Mouse (Mus musculus) forebrain, postnatal 0 days (tissue): ENCODE measurements around the gene Chchd6. TPM values are rescaled to one million over a fixed set of nuclear protein-coding genes. Genes with fewer than 3 reads are reported as not detected.

Source experiments
- ATAC-seq: fragments of 200-750 bp; cut with Nextera tagmentation; 2 replicates; pipeline ENCODE4 v1.8.0; 2017; ENCODE audit warnings: mild to moderate bottlenecking, moderate library complexity
- DNase-seq: peaks from one replicate; pipeline ENCODE4 v3.0.0-alpha.2; 2015
- H3K27ac ChIP-seq: fragments of 300-500 bp; sonication (generic); 2 replicates; pipeline ENCODE4 v1.5.1; 2014; ENCODE audit warnings: low read depth, mild to moderate bottlenecking, antibody characterized with exemption, low read length, moderate library complexity, mixed read lengths
- H3K27me3 ChIP-seq: fragments of 300-500 bp; sonication (generic); 2 replicates; pipeline ENCODE4 v1.6.1; 2014; ENCODE audit warnings: mild to moderate bottlenecking, low read length, mixed read lengths; ENCODE audit not compliant: insufficient read depth
- H3K36me3 ChIP-seq: fragments of 300-500 bp; sonication (generic); 2 replicates; pipeline ENCODE4 v1.6.1; 2014; ENCODE audit warnings: mild to moderate bottlenecking, moderate library complexity; ENCODE audit not compliant: insufficient read depth
- H3K4me1 ChIP-seq: fragments of 300-500 bp; sonication (generic); 2 replicates; pipeline ENCODE4 v1.6.1; 2014; ENCODE audit warnings: antibody characterized with exemption; ENCODE audit not compliant: insufficient read depth
- H3K4me2 ChIP-seq: fragments of 300-500 bp; sonication (generic); 2 replicates; pipeline ENCODE4 v1.6.1; 2014; ENCODE audit warnings: low read depth, mild to moderate bottlenecking, moderate library complexity
- H3K4me3 ChIP-seq: fragments of 300-500 bp; sonication (generic); 2 replicates; pipeline ENCODE4 v1.5.1; 2014; ENCODE audit warnings: low read depth, low read length, mixed read lengths
- H3K9ac ChIP-seq: fragments of 300-500 bp; sonication (generic); 2 replicates; pipeline ENCODE4 v1.6.1; 2014; ENCODE audit warnings: mild to moderate bottlenecking
- H3K9me3 ChIP-seq: fragments of 300-500 bp; sonication (generic); 2 replicates; pipeline ENCODE4 v1.6.1; 2016; ENCODE audit warnings: low read length
- CTCF ChIP-seq: sonication (generic); IDR thresholded peaks from 2 replicates; pipeline ENCODE4 v1.5.1; 2016; ENCODE audit warnings: antibody characterized with exemption, control low read depth, low read depth
- WGBS: fragments of 180-500 bp; shearing (Covaris S2); extraction: QIAGEN DNeasy Blood & Tissue Kit; methylation state at CpG from one replicate; pipeline ENCODE4 v1.1.7; 2014; 5-methylcytosine and 5-hydroxymethylcytosine counted together
- polyA plus RNA-seq: library from polyadenylated mRNA; unstranded; fragments of >200 nt; fragmentation: Nextera tagmentation; extraction: Ambion mirVana; gene quantifications from 2 replicates; pipeline ENCODE4 v1.2.1, GENCODE M21; 2015
- total RNA-seq: library from RNA; depleted of rRNA; stranded (reverse); fragments of >200 nt; gene quantifications from 2 replicates; pipeline ENCODE4 v1.2.3, GENCODE M21; 2014

The Chchd6 gene
- total and polyA plus RNA-seq, 2 experiments from 2014 or later, result 159 to 210 TPM

DNA sequence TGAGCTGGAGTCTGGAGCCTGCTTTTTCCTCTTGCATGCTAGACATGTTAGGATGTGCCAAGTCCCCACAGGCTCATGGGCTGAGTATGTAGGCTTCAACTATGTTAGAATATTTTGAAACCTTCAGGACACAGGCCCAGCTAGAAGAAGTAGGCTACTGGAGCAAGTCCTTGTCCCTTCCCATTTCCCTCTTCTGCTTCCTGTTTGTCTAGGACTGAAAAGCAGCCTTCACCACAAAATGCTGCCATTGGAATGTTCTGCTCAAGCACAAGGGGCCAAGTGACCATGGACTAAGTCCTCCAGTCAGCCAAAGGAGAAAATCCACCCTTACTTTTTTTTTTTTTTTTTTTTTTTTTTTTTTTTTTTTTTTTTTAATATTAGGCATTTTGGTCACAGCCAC, 164.7 kb downstream of the Chchd6 start:
- DNase-seq (no peak), ATAC-seq (no peak)
- Histone ChIP-seq H3K27me3 (no peaks in the 10 kb centered on the region), H3K4me3 (no peak overlapping the region), H3K4me1 (no peaks in the 10 kb centered on the region), H3K36me3 (no peaks in the 10 kb centered on the region), H3K9me3 (no peaks in the 10 kb centered on the region), H3K9ac (no peak overlapping the region), H3K27ac (no peak overlapping the region), H3K4me2 (no peak overlapping the region)
- no peak for TF ChIP-seq CTCF

DNA sequence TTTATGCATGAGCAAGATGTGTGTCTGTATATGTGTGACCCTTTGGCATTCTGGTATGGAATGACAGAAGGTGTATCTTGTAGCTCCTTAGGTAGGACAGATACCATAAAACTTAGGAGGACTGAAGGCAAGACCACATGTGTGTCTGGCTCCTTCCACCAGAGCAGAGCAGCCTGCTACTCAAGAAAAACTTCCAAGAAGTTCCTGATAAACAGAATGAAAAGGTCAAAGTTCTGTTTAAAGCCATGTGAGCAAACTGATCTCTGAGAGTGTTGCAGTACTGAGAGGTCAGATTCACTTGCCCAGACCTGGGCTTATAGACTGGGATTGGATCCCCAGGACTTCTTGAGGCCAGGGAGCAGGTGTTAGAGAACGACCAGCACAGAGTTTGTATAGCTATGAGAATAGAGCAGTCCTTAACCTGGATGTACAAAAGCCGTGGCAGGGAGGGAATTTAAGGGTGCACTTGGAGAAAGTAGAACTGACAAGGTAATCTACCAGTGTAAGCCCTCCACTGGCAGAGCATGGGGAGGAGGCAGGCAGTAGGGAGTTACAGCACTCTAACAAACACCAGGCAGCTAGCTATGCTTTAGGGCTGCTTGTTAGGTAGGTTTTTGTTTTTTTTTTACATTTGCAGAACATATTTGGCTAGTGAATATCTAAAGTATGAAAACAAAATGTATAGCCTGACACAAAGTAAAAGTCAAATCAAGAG, 166.6 kb downstream of the Chchd6 start:
- H3K4me1 ChIP-seq, result no peaks in the 10 kb centered on the region
- no peak overlapping the region for H3K4me3 ChIP-seq
- H3K9ac ChIP-seq, result no peak overlapping the region
- no peaks in the 10 kb centered on the region for H3K27me3 ChIP-seq
- no peaks in the 10 kb centered on the region for H3K36me3 ChIP-seq
- WGBS, result 76% methylated on average over 2 of the region's 2 CpGs
- H3K4me2 ChIP-seq, result no peak overlapping the region
- H3K9me3 ChIP-seq, result no peaks in the 10 kb centered on the region
- ATAC-seq (no peak), DNase-seq (no peak)
- TF ChIP-seq CTCF, result no peak
- no peak overlapping the region for H3K27ac ChIP-seq

DNA sequence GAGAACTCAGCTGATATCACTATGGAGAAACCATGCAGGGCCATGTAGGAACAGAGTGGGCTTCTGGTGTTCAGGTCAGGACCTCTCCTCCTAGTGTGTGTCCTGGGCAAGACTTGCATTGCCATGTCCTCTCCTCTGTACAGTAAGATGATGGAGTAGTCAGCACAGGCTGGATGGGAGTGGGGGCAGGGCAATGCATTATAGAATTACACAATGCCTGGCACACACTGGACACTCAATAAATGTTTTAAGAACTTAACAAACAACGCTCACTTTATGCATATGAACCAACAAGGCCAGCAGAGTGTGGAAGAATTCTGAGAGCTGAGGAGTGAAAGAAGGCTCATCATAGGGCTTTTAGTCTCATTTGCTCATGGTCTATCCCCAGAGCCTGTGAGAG, 171.0 kb downstream of the Chchd6 start:
- WGBS, result 91% methylated on average over 1 of the region's 1 CpGs
- Histone ChIP-seq H3K4me2 (no peak overlapping the region), H3K9me3 (no peaks in the 10 kb centered on the region), H3K27me3 (no peaks in the 10 kb centered on the region), H3K36me3 (no peaks in the 10 kb centered on the region), H3K9ac (no peak overlapping the region), H3K4me3 (no peak overlapping the region), H3K4me1 (no peaks in the 10 kb centered on the region), H3K27ac (no peak overlapping the region)
- DNase-seq, result no peak
- no peak for ATAC-seq
- no peak for TF ChIP-seq CTCF

DNA sequence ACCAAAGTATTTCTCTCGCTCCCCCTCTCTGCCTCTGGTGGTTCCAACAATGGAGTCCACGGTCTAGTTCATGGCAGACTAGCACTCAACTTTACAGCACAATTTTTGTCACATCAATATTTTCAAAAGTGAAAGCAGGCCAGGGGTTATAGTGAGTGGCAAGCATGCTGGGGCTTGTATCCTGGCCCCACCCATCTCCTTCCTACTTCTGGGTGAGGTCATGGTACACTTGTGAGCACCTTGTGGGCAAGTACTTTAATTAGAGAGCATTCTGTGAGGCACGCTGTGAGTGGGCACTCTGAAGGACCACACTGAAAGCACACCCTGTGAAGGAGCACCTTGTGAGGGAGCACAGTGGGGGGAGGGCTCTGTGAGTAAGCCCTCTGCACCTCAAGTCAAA, 172.8 kb downstream of the Chchd6 start:
- TF ChIP-seq CTCF, result no peak
- Histone ChIP-seq H3K9me3 (no peaks in the 10 kb centered on the region), H3K27ac (no peak overlapping the region), H3K4me1 (no peaks in the 10 kb centered on the region), H3K4me2 (no peak overlapping the region), H3K9ac (no peak overlapping the region), H3K27me3 (no peaks in the 10 kb centered on the region), H3K36me3 (0 out of 2 replicates have a peak, but pooled peaks cover 12% of the 10 kb centered on the region), H3K4me3 (no peak overlapping the region)
- DNase-seq (no peak), ATAC-seq (no peak)
- 94% methylated on average over 3 of the region's 3 CpGs for WGBS

DNA sequence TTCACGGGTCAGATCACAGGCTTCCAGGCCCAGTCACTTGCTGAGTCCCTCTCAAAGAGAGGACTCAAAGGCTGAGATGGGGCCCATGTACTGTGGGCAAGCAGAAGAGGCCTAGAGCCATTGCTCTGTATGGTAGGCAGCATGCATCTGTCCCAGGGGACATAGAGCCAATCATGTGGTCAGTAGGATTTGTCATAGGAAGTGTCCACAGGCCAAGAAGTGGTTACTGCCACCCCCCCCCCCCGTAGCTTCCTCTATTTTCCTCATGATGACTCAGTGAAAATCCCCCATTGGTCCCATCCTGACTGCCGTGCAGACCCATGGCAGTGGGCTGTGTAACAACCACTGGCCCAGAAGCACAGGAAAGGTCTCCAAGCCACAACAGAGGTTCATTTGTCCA, 173.5 kb downstream of the Chchd6 start:
- Histone ChIP-seq H3K36me3 (0 out of 2 replicates have a peak, but pooled peaks cover 12% of the 10 kb centered on the region), H3K27ac (no peak overlapping the region), H3K9ac (no peak overlapping the region), H3K27me3 (no peaks in the 10 kb centered on the region), H3K9me3 (no peaks in the 10 kb centered on the region), H3K4me1 (no peaks in the 10 kb centered on the region), H3K4me3 (no peak overlapping the region), H3K4me2 (no peak overlapping the region)
- ATAC-seq (no peak), DNase-seq (no peak)
- 87% methylated on average over 3 of the region's 3 CpGs for WGBS
- TF ChIP-seq CTCF, result no peak

DNA sequence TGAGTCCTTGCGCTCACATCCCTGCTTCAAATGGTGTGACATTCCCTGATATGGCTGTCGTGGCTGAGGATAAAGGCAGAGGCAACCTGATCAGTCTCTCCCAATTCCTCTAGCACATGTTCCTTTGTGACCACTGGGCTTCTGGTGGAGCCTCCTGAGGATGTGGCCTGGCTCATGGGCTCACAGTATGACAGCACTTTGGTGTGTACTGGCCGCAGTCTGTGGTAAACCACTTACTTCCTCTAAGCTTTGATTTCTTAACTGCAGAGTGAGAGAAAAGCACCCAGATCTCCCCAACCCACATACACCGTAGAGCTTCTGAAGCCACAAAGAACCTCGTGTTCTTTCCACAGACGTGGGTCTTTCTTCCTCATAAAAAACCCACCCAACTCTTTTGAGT, 173.9 kb downstream of the Chchd6 start:
- no peaks in the 10 kb centered on the region for H3K27me3 ChIP-seq
- H3K36me3 ChIP-seq, result 0 out of 2 replicates have a peak, but pooled peaks cover 12% of the 10 kb centered on the region
- H3K4me1 ChIP-seq, result no peaks in the 10 kb centered on the region
- DNase-seq (no peak), ATAC-seq (no peak)
- H3K4me2 ChIP-seq, result no peak overlapping the region
- H3K9ac ChIP-seq, result no peak overlapping the region
- WGBS, result 82% methylated on average over 6 of the region's 6 CpGs
- no peak overlapping the region for H3K27ac ChIP-seq
- no peak for TF ChIP-seq CTCF
- H3K4me3 ChIP-seq, result no peak overlapping the region
- no peaks in the 10 kb centered on the region for H3K9me3 ChIP-seq

DNA sequence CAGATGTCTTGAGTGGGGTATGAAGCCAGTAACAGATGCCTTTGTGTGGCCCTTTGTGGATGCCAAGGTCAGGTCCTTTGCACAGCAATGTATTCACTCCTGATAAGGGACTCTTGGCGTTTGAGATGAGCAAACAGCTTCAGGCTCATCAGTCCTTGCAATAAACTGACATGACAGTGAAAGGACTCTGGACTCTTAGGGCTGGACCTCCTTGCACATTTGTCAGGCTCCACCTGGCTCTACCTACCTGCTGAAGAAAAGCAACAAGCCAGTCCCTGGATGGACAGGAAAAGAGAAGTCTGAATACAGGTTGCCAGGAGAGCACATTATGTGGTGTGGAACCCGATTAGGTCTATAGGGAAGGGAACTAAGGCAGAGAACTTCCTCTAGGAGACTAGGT, 174.7 kb downstream of the Chchd6 start:
- no peak for DNase-seq
- no peaks in the 10 kb centered on the region for H3K9me3 ChIP-seq
- H3K27ac ChIP-seq, result no peak overlapping the region
- WGBS, result 84% methylated on average over 2 of the region's 2 CpGs
- no peaks in the 10 kb centered on the region for H3K27me3 ChIP-seq
- H3K4me3 ChIP-seq, result no peak overlapping the region
- ATAC-seq, result no peak
- no peak overlapping the region for H3K9ac ChIP-seq
- TF ChIP-seq CTCF, result no peak
- H3K36me3 ChIP-seq, result 0 out of 2 replicates have a peak, but pooled peaks cover 12% of the 10 kb centered on the region
- no peak overlapping the region for H3K4me2 ChIP-seq
- H3K4me1 ChIP-seq, result no peaks in the 10 kb centered on the region
